Mouse (Mus musculus) heart, postnatal 0 days (tissue): ENCODE measurements around the gene Pml. TPM values are rescaled to one million over a fixed set of nuclear protein-coding genes. Genes with fewer than 3 reads are reported as not detected.

Source experiments
- ATAC-seq: fragments of 200-750 bp; cut with Nextera tagmentation; 2 replicates; pipeline ENCODE4 v1.8.0; 2017; ENCODE audit warnings: low read depth, moderate number of reproducible peaks, moderate library complexity; ENCODE audit not compliant: insufficient read depth
- DNase-seq: peaks from one replicate; pipeline ENCODE4 v3.0.0-alpha.2; 2016; ENCODE audit warnings: low spot score
- H3K27ac ChIP-seq: fragments of 300-500 bp; sonication (generic); 2 replicates; pipeline ENCODE4 v1.5.1; 2014; ENCODE audit warnings: low read depth, mild to moderate bottlenecking
- H3K27me3 ChIP-seq: fragments of 300-500 bp; sonication (generic); 2 replicates; pipeline ENCODE4 v1.6.1; 2014; ENCODE audit warnings: low read length, mixed read lengths; ENCODE audit not compliant: control insufficient read depth, insufficient read depth
- H3K36me3 ChIP-seq: fragments of 300-500 bp; sonication (generic); replicated peaks from 2 replicates; pipeline ENCODE4 v1.6.1; 2014; ENCODE audit warnings: low read length, mixed read lengths; ENCODE audit not compliant: control insufficient read depth, insufficient read depth
- H3K4me1 ChIP-seq: fragments of 300-500 bp; sonication (generic); 2 replicates; pipeline ENCODE4 v1.6.1; 2014; ENCODE audit warnings: antibody characterized with exemption; ENCODE audit not compliant: control insufficient read depth, insufficient read depth
- H3K4me2 ChIP-seq: fragments of 300-500 bp; sonication (generic); 2 replicates; pipeline ENCODE4 v1.6.1; 2014; ENCODE audit warnings: low read depth, mild to moderate bottlenecking, low read length, moderate library complexity
- H3K4me3 ChIP-seq: fragments of 300-500 bp; sonication (generic); 2 replicates; pipeline ENCODE4 v1.5.1; 2014; ENCODE audit warnings: low read depth, low read length
- H3K9ac ChIP-seq: fragments of 300-500 bp; sonication (generic); replicated peaks from 2 replicates; pipeline ENCODE4 v1.6.1; 2014; ENCODE audit warnings: low read depth, low read length, mixed read lengths
- H3K9me3 ChIP-seq: fragments of 300-500 bp; sonication (generic); replicated peaks from 2 replicates; pipeline ENCODE4 v1.6.1; 2016; ENCODE audit warnings: low read length; ENCODE audit not compliant: control insufficient read depth
- CTCF ChIP-seq: IDR thresholded peaks from 2 replicates; pipeline ENCODE4 v1.5.1; 2016; ENCODE audit warnings: antibody characterized with exemption, control low read depth, low read depth
- EP300 ChIP-seq: IDR thresholded peaks from 2 replicates; pipeline ENCODE4 v1.6.1; 2016; ENCODE audit warnings: antibody characterized with exemption, low read depth
- WGBS: fragments of 180-500 bp; shearing (Covaris S2); extraction: QIAGEN DNeasy Blood & Tissue Kit; methylation state at CpG from one replicate; pipeline ENCODE4 v1.1.7; 2014; 5-methylcytosine and 5-hydroxymethylcytosine counted together
- polyA plus RNA-seq: library from polyadenylated mRNA; unstranded; fragments of >200 nt; fragmentation: Nextera tagmentation; extraction: Ambion mirVana; gene quantifications from 2 replicates; pipeline ENCODE4 v1.2.1, GENCODE M21; 2015
- total RNA-seq: library from RNA; depleted of rRNA; stranded (reverse); fragments of >200 nt; gene quantifications from 2 replicates; pipeline ENCODE4 v1.2.3, GENCODE M21; 2014; ENCODE audit warnings: low replicate concordance

Pml gene
- total and polyA plus RNA-seq, 2 experiments from 2014 or later, result 5.2 to 15.0 TPM

- 53% methylated on average over 5 of the region's 5 CpGs for WGBS
- H3K9me3 ChIP-seq, result no peaks in the 10 kb centered on the region
- TF ChIP-seq EP300, result no peak
- no peak for TF ChIP-seq CTCF
- peak overlapping the region; percentile 31 for H3K27ac ChIP-seq
- no peak overlapping the region for H3K4me3 ChIP-seq
- H3K36me3 ChIP-seq, result peaks cover 62% of the 10 kb centered on the region
- no peaks in the 10 kb centered on the region for H3K4me1 ChIP-seq
- H3K4me2 ChIP-seq, result no peak overlapping the region
- ATAC-seq (no peak), DNase-seq (no peak)
- H3K27me3 ChIP-seq, result no peaks in the 10 kb centered on the region
- H3K9ac ChIP-seq, result no peak overlapping the region
Observed at GRCm38 (mm10) chr9:58232374-58232773, 17.2 kb downstream of the Pml start.

DNA sequence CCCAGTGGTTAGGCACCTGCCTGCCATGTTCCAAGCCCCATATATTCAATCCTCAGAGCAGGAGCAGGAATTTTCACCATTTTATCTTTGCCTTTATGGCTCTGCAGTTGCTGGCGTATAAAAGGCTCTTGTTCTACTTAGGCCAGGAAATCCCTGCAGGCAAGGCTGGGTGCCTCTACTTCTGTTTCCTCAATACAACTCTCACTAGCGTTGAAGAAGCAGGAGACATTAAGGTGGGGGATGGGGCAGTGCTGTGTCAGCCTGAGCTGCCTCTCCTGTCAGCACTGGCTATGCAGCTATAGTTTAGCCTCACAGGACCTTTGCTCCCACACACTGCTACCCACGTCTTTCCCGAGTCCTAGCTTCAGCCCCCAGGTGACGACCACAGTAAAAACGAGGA lies 17.8 kb downstream of the Pml start:
- DNase-seq, result no peak
- no peak for TF ChIP-seq EP300
- TF ChIP-seq CTCF, result no peak
- Histone ChIP-seq H3K27me3 (no peaks in the 10 kb centered on the region), H3K27ac (peak overlapping the region; percentile 31), H3K9me3 (no peaks in the 10 kb centered on the region), H3K36me3 (peaks cover 65% of the 10 kb centered on the region), H3K4me3 (no peak overlapping the region), H3K4me1 (no peaks in the 10 kb centered on the region), H3K4me2 (no peak overlapping the region), H3K9ac (no peak overlapping the region)
- 48% methylated on average over 6 of the region's 6 CpGs for WGBS
- no peak for ATAC-seq

DNA sequence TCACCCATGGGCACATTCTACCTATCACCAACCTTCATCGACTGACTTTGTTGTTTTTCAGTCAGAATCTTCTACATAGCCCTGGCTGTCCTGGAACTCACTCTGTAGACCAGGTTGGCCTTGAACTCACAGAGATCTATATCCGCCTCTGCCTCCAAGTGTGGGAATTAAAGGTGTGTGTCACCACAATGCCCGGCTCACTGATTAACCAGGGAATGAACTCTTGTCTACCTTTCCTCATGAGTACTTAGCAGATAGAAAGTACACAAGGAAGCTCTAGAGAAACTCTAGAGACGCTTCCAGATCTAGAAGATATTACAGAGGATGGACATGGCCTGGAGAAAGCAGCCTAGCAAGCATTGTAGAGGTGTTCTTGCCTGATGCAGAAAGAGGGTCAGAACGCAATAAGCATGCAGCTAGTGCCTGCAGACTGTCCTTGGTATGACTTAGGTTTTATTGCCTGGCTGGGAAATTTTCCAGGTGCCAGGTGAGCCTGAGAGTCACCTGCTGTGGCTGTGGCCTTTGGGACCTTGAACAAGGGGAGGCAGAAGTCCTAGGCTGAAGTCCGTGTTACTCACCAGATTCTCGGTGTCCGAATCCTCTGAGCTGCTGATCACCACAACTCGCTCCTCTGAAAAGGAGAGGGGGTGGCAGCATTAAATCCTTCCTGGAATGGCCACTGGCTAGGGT lies 20.7 kb downstream of the Pml start:
- no peak overlapping the region for H3K27ac ChIP-seq
- peaks cover 67% of the 10 kb centered on the region for H3K36me3 ChIP-seq
- no peak overlapping the region for H3K4me3 ChIP-seq
- 94% methylated on average over 9 of the region's 9 CpGs for WGBS
- no peak overlapping the region for H3K9ac ChIP-seq
- TF ChIP-seq EP300 (no peak), CTCF (no peak)
- H3K27me3 ChIP-seq, result no peaks in the 10 kb centered on the region
- no peak overlapping the region for H3K4me2 ChIP-seq
- no peak for DNase-seq
- ATAC-seq, result no peak
- no peaks in the 10 kb centered on the region for H3K9me3 ChIP-seq
- H3K4me1 ChIP-seq, result no peaks in the 10 kb centered on the region

GRCm38 (mm10) chr9:58225915-58226913 lies 23.4 kb downstream of the Pml start:
- ATAC-seq (0 out of 2 replicates have a peak, but pooled peaks have one; percentile 20), DNase-seq (peak; percentile 46)
- TF ChIP-seq EP300, result no peak
- peak; percentile 85 for TF ChIP-seq CTCF
- no peak overlapping the region for H3K4me2 ChIP-seq
- H3K9me3 ChIP-seq, result no peaks in the 10 kb centered on the region
- 55% methylated on average over 9 of the region's 9 CpGs for WGBS
- no peaks in the 10 kb centered on the region for H3K4me1 ChIP-seq
- H3K36me3 ChIP-seq, result peaks cover 77% of the 10 kb centered on the region
- H3K27ac ChIP-seq, result no peak overlapping the region
- H3K27me3 ChIP-seq, result no peaks in the 10 kb centered on the region
- H3K9ac ChIP-seq, result no peak overlapping the region
- H3K4me3 ChIP-seq, result no peak overlapping the region

DNA sequence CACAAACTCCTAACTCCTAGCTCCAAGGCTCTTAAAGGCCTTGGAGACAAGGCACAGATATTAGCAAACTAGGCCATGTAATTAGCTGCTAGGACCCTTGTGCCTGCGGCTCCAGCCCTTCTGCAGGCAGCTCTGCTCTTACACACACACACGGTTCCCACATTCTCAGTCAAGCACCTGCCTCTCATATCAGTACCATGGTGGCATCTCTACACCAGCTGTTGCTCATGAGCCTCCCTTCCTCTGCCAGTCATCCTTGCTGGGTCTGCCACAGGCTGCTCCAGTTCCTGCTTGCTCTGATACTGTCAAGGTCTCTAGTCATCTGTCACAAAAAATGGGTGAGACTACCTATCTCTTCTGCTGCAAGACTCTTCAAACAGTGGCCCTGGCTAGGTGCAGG lies 25.2 kb downstream of the Pml start:
- no peaks in the 10 kb centered on the region for H3K27me3 ChIP-seq
- no peak overlapping the region for H3K9ac ChIP-seq
- no peak for DNase-seq
- H3K4me2 ChIP-seq, result no peak overlapping the region
- ATAC-seq, result no peak
- no peaks in the 10 kb centered on the region for H3K9me3 ChIP-seq
- no peak overlapping the region for H3K4me3 ChIP-seq
- TF ChIP-seq CTCF, result no peak
- TF ChIP-seq EP300, result no peak
- peaks cover 72% of the 10 kb centered on the region for H3K36me3 ChIP-seq
- H3K27ac ChIP-seq, result no peak overlapping the region
- H3K4me1 ChIP-seq, result no peaks in the 10 kb centered on the region
- WGBS, result 86% methylated on average over 2 of the region's 2 CpGs
